Mouse (Mus musculus) intestine, embryonic 16.5 days (tissue): ENCODE data around the gene Casp12. TPM values are rescaled to one million over a fixed set of nuclear protein-coding genes. Genes with fewer than 3 reads are reported as not detected.
"Not testable (repeated sequence)": the region's sequence is repeated elsewhere in the genome, so short reads cannot be mapped to it uniquely, and the experiment has no call there.

Experiments used
- ATAC-seq: fragments of 200-750 bp; cut with Nextera tagmentation; 2 replicates; pipeline ENCODE4 v1.8.0; 2017; ENCODE audit warnings: moderate TSS enrichment, moderate library complexity
- H3K27ac ChIP-seq: fragments of 300-500 bp; sonication (generic); 2 replicates; pipeline ENCODE4 v1.5.1; 2014; ENCODE audit warnings: mild to moderate bottlenecking, low read length
- H3K27me3 ChIP-seq: fragments of 300-500 bp; sonication (generic); replicated peaks from 2 replicates; pipeline ENCODE4 v1.6.1; 2014; ENCODE audit warnings: low read length, control low read depth, mixed read lengths; ENCODE audit not compliant: control insufficient read depth, insufficient read depth
- H3K36me3 ChIP-seq: fragments of 300-500 bp; sonication (generic); 2 replicates; pipeline ENCODE4 v1.6.1; 2014; ENCODE audit warnings: low read length, control low read depth; ENCODE audit not compliant: control insufficient read depth, insufficient read depth
- H3K4me1 ChIP-seq: fragments of 300-500 bp; sonication (generic); 2 replicates; pipeline ENCODE4 v1.6.1; 2014; ENCODE audit warnings: low read length, control low read depth, mixed read lengths; ENCODE audit not compliant: control insufficient read depth, insufficient read depth
- H3K4me2 ChIP-seq: fragments of 300-500 bp; sonication (generic); 2 replicates; pipeline ENCODE4 v1.6.1; 2014; ENCODE audit warnings: low read depth, low read length, control low read depth
- H3K4me3 ChIP-seq: fragments of 300-500 bp; sonication (generic); 2 replicates; pipeline ENCODE4 v1.5.1; 2014; ENCODE audit warnings: mild to moderate bottlenecking, low read length
- H3K9ac ChIP-seq: fragments of 300-500 bp; sonication (generic); 2 replicates; pipeline ENCODE4 v1.6.1; 2014; ENCODE audit warnings: low read depth, low read length
- H3K9me3 ChIP-seq: fragments of 300-500 bp; sonication (generic); 2 replicates; pipeline ENCODE4 v1.6.1; 2016; ENCODE audit warnings: low read length, control low read depth; ENCODE audit not compliant: control insufficient read depth
- WGBS: fragments of 180-500 bp; shearing (Covaris S2); extraction: QIAGEN DNeasy Blood & Tissue Kit; methylation state at CpG from one replicate; pipeline ENCODE4 v1.1.7; 2014; 5-methylcytosine and 5-hydroxymethylcytosine counted together
- polyA plus RNA-seq: library from polyadenylated mRNA; unstranded; fragments of >200 nt; fragmentation: Nextera tagmentation; extraction: Ambion mirVana; gene quantifications from 2 replicates; pipeline ENCODE4 v1.2.1, GENCODE M21; 2015

Casp12 gene
- polyA plus RNA-seq, 1 experiment from 2014 or later: 6.1 TPM

DNA sequence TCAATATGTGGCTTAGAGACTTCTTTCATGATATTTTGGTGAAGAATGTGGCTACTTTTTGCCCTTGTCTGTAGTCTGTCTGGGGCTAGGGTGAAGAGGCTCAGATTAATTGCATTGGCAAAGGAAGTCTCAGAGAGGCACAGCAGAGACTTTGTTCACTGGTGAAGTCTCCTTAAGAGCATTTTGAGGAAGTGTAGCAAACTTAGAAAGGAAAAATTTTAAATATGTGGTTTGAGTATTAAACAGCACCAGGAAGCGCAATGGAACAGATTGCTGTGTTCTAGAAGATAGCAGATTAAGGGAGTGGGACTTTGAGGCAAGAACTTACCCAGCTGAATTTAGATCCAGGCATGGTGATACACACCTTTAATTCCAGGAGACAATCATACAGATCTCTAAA, 11.8 kb upstream of the Casp12 start:
- H3K27me3 ChIP-seq: no peaks in the 10 kb centered on the region
- H3K4me2 ChIP-seq: no peak overlapping the region
- H3K9me3 ChIP-seq: no peaks in the 10 kb centered on the region
- no peaks in the 10 kb centered on the region for H3K4me1 ChIP-seq
- no peak for ATAC-seq
- no peaks in the 10 kb centered on the region for H3K36me3 ChIP-seq
- H3K27ac ChIP-seq: 0 out of 2 replicates have a peak overlapping the region, but pooled peaks have one; percentile 76
- H3K4me3 ChIP-seq: no peak overlapping the region
- no peak overlapping the region for H3K9ac ChIP-seq
- WGBS: 95% methylated on average over 1 of the region's 1 CpGs

DNA sequence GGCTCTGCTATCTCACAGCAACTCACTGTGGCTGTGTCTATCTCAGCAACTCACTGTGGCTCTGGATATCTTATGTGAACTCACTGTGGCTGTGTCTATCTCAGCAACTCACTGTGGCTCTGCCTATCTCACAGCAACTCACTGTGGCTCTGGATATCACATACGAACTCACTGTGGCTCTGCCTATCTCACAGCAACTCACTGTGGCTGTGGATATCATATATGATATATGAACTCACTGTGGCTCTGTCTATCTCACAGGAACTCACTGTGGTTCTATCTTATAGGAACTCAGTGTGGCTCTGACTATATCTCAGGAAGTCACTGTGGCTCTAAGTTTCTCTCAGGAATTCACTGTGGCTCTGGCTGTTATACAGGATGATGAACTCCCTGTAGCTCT, 2.1 kb upstream of the Casp12 start:
- no peak overlapping the region for H3K9ac ChIP-seq
- no peak overlapping the region for H3K27ac ChIP-seq
- ATAC-seq: no peak
- H3K9me3 ChIP-seq: no peaks in the 10 kb centered on the region
- H3K4me1 ChIP-seq: no peaks in the 10 kb centered on the region
- no peak overlapping the region for H3K4me3 ChIP-seq
- H3K4me2 ChIP-seq: no peak overlapping the region
- 74% methylated on average over 1 of the region's 1 CpGs for WGBS
- H3K36me3 ChIP-seq: no peaks in the 10 kb centered on the region
- no peaks in the 10 kb centered on the region for H3K27me3 ChIP-seq

DNA sequence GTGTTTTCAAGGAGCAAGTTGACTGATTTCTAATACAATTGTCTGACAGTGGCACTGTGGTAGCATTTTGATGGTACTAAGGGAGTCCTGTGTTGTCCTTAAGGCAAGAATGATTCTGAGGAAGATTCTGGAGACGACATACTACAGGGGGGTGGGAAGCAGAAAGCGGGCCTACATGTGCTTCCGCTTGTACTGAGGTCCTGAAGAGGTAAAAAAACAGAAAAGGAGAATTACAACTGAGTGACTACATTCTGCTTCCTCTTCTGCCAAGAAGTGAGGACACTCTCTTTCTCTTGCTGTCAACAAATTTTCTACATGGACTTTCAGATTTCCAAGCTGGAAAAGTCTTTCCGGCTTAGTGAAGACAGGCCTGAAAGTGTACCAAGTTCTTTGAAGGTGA, 1.1 kb upstream of the Casp12 start:
- no peak for ATAC-seq
- Histone ChIP-seq H3K9me3 (no peaks in the 10 kb centered on the region), H3K27me3 (no peaks in the 10 kb centered on the region), H3K4me2 (no peak overlapping the region), H3K9ac (no peak overlapping the region), H3K4me3 (no peak overlapping the region), H3K36me3 (no peaks in the 10 kb centered on the region), H3K4me1 (no peaks in the 10 kb centered on the region), H3K27ac (no peak overlapping the region)
- 90% methylated on average over 4 of the region's 4 CpGs for WGBS

GRCm38 (mm10) chr9:5347381-5347780, 2.2 kb downstream of the Casp12 start:
- WGBS: 87% methylated on average over 4 of the region's 4 CpGs
- Histone ChIP-seq H3K9me3 (no peaks in the 10 kb centered on the region), H3K27me3 (no peaks in the 10 kb centered on the region), H3K4me1 (no peaks in the 10 kb centered on the region), H3K4me2 (no peak overlapping the region), H3K9ac (no peak overlapping the region), H3K4me3 (no peak overlapping the region), H3K27ac (no peak overlapping the region), H3K36me3 (no peaks in the 10 kb centered on the region)
- no peak for ATAC-seq

DNA sequence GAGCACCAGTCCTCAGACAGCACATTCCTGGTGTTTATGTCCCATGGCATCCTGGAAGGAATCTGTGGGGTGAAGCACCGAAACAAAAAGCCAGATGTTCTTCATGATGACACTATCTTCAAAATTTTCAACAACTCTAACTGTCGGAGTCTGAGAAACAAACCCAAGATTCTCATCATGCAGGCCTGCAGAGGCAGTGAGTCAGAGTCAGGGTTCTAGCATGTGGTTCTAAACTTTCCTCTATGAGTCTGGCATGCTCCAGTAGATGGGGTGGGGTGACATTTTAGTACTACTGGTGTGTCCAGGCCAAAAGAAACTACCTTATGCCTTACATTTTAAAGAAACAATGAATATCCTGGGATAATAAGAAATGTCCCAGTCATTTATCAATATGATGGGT, 8.4 kb downstream of the Casp12 start:
- no peaks in the 10 kb centered on the region for H3K36me3 ChIP-seq
- H3K4me1 ChIP-seq: no peaks in the 10 kb centered on the region
- no peak overlapping the region for H3K27ac ChIP-seq
- H3K4me3 ChIP-seq: no peak overlapping the region
- no peak overlapping the region for H3K9ac ChIP-seq
- WGBS: 73% methylated on average over 2 of the region's 2 CpGs
- H3K9me3 ChIP-seq: no peaks in the 10 kb centered on the region
- no peak for ATAC-seq
- H3K27me3 ChIP-seq: no peaks in the 10 kb centered on the region
- no peak overlapping the region for H3K4me2 ChIP-seq

- no peaks in the 10 kb centered on the region for H3K36me3 ChIP-seq
- H3K9me3 ChIP-seq: no peaks in the 10 kb centered on the region
- no peaks in the 10 kb centered on the region for H3K4me1 ChIP-seq
- no peak overlapping the region for H3K4me2 ChIP-seq
- H3K27me3 ChIP-seq: no peaks in the 10 kb centered on the region
- H3K9ac ChIP-seq: no peak overlapping the region
- no peak for ATAC-seq
- H3K4me3 ChIP-seq: no peak overlapping the region
- no peak overlapping the region for H3K27ac ChIP-seq
Observed at GRCm38 (mm10) chr9:5356801-5357200, 11.6 kb downstream of the Casp12 start.

DNA sequence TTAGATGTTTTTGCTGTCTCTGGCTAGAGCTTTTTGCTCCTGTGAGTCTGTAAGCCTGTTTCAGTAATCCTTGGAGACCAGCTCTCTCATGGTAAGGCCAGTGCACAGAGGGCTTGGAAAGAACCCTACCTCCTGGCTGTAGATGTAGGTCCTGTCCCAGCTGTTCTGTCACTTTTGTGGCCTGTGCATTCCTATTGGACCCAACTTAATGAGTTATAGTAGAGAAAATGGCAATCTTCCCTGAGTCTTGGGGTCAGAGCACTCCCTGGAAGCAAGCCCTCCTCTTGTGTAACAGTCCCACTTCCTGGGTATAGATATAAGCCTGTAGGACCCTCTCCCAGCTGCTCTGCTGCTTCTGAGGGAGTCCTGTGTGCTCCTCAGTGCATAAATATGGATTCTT, 48.3 kb downstream of the Casp12 start:
- Histone ChIP-seq H3K27ac (no peak overlapping the region), H3K4me1 (no peaks in the 10 kb centered on the region), H3K27me3 (no peaks in the 10 kb centered on the region), H3K36me3 (no peaks in the 10 kb centered on the region), H3K4me3 (no peak overlapping the region), H3K4me2 (no peak overlapping the region), H3K9ac (no peak overlapping the region), H3K9me3 (no peaks in the 10 kb centered on the region)
- no peak for ATAC-seq

DNA sequence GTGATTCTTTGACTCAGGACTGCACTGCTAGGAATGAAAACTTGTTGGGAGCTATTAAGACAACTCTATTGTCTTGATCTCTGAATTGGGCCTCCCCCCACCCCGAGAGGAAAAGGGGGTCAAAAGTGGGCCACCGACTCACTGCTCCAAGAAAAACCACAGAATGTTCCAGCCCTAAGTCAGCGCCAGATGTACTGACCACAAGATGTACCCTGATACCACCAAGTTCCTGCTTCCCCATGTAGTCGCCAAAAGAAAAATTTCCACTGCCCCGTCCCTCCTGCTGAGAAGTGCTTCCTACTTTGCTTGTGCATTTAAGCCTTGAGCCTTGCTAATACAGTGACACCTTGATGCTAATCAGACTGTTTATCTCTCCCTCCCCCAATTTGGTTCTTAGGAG, 50.6 kb downstream of the Casp12 start:
- not testable (repeated sequence) for H3K9ac ChIP-seq, H3K27me3 ChIP-seq, ATAC-seq, H3K4me3 ChIP-seq, H3K27ac ChIP-seq, H3K9me3 ChIP-seq, H3K4me2 ChIP-seq, H3K4me1 ChIP-seq, H3K36me3 ChIP-seq
- 85% methylated on average over 5 of the region's 5 CpGs for WGBS

GRCm38 (mm10) chr9:5410988-5411568, 65.8 kb downstream of the Casp12 start:
- Histone ChIP-seq H3K9ac (no peak overlapping the region), H3K4me2 (no peak overlapping the region), H3K4me3 (no peak overlapping the region), H3K4me1 (no peaks in the 10 kb centered on the region), H3K9me3 (no peaks in the 10 kb centered on the region), H3K27me3 (no peaks in the 10 kb centered on the region), H3K36me3 (no peaks in the 10 kb centered on the region), H3K27ac (no peak overlapping the region)
- peak; percentile 50; the same call in 1 of the 2 replicates for ATAC-seq
- 72% methylated on average over 1 of the region's 1 CpGs for WGBS

DNA sequence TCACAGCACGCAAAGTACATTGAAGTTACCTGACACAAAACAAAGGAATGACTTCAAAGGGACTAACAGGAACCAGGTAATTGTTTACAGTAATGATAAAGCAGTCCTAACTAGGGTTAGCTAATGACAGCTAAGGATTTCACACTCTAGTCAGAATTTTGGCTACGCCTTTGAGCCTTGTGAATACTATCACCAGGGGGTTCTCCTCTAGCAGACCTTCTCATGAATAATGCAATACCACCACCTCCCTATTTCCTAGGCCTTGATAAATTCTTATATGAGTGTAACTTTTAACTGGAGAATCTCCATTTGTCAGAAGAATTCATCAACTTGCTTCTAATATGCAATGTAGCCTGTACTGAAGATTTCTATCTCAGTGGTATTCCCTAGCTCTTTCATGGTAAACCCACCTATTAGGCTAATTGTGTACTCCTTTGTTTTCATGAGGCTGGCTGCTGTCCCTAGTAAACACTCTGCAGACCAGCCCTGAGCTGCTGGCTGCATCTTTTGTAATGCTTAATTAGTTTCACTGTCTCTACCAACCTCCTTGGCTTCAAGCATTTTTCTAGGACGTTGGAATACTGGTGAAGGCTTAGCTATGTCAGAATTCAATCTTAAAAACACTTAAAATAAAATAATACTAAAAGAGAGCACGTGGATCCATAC, 67.3 kb downstream of the Casp12 start:
- no peaks in the 10 kb centered on the region for H3K9me3 ChIP-seq
- no peak overlapping the region for H3K27ac ChIP-seq
- H3K36me3 ChIP-seq: no peaks in the 10 kb centered on the region
- no peak overlapping the region for H3K9ac ChIP-seq
- H3K4me3 ChIP-seq: no peak overlapping the region
- no peak overlapping the region for H3K4me2 ChIP-seq
- H3K4me1 ChIP-seq: no peaks in the 10 kb centered on the region
- WGBS: 56% methylated on average over 4 of the region's 4 CpGs
- no peaks in the 10 kb centered on the region for H3K27me3 ChIP-seq
- no peak for ATAC-seq
